Mouse (Mus musculus) retina, postnatal 1 day (tissue): Measurements from ENCODE around the gene Gm17535.
A peak's percentile ranks its signal among the peaks of the same experiment; 100 is the strongest.
"Not testable (repeated sequence)": the region's sequence is repeated elsewhere in the genome, so short reads cannot be mapped to it uniquely, and the experiment has no call there.

Experiments used
- DNase-seq: peaks from one replicate; pipeline ENCODE4 v3.0.0-alpha.2; 2012

The Gm17535 gene

DNA sequence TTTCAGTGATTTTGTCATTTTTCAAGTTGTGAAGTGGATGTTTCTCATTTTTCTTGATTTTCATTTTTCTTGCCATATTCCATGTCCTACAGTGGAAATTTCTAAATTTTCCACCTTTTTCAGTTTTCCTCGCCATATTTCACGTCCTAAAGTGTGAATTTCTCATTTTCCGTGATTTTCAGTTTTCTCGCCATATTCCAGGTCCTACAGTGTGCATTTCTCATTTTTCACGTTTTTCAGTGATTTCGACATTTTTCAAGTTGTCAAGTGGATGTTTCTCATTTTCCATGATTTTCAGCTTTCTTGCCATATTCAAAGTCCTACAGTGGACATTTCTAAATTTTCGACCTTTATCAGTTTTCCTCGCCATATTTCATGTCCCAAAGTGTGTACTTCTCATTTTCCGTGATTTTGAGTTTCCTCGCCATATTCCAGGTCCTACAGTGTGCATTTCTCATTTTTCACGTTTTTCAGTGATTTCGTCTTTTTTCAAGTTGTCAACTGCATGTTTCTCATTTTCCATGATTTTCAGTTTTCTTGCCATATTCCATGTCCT lies 9.4 kb upstream of the Gm17535 start, which contains the start of gene Gm10717:
Gene Gm10717 (plus strand): TSS at position 506 of the 556 bp plus-strand sequence.
- DNase-seq = not testable (repeated sequence)

DNA sequence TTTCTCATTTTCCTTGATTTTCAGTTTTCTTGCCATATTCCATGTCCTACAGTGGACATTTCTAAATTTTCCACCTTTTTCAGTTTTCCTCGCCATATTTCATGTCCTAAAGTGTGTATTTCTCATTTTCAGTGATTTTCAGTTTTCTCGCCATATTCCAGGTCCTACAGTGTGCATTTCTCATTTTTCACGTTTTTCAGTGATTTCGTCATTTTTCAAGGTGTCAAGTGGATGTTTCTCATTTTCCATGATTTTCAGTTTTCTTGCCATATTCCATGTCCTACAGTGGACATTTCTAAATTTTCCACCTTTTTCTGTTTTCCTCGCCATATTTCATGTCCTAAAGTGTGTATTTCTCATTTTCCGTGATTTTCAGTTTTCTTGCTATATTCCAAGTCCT lies 8.7 kb upstream of the Gm17535 start:
- not testable (repeated sequence) for DNase-seq

DNA sequence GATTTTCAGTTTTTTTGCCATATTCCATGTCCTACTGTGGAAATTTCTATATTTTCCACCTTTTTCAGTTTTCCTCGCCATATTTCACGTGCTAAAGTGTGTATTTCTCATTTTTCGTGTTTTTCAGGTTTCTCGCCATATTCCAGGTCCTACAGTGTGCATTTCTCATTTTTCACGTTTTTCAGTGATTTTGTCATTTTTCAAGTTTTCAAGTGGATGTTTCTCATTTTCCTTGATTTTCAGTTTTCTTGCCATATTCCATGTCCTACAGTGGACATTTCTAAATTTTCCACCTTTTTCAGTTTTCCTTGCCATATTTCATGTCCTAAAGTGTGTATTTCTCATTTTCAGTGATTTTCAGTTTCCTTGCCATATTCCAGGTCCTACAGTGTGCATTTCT lies 8.3 kb upstream of the Gm17535 start:
- DNase-seq = not testable (repeated sequence)

DNA sequence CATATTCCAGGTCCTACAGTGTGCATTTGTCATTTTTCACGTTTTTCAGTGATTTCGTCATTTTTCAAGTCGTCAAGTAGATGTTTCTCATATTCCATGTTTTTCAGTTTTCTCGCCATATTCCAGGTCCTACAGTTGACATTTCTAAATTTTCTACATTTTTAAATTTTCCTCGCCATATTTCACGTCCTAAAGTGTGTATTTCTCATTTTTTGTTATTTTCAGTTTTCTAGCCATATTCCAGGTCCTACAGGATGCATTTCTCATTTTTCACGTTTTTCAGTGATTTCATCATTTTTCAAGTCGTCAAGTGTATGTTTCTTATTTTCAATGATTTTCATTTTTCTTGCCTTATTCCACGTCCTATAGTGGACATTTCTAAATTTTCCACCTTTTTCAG lies 7.7 kb upstream of the Gm17535 start:
- not testable (repeated sequence) for DNase-seq

DNA sequence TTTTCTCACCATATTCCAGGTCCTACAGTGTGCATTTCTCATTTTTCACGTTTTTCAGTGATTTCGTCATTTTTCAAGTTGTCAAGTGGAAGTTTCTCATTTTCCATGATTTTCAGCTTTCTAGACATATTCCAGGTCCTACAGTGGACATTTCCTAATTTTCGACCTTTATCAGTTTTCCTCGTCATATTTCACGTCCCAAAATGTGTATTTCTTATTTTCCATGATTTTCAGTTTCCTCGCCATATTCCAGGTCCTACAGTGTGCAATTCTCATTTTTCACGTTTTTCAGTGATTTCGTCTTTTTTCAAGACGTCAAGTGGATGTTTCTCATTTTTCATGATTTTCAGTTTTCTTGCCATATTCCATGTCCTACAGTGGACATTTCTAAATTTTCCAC lies 7.2 kb upstream of the Gm17535 start:
- DNase-seq = peak; percentile 73

DNA sequence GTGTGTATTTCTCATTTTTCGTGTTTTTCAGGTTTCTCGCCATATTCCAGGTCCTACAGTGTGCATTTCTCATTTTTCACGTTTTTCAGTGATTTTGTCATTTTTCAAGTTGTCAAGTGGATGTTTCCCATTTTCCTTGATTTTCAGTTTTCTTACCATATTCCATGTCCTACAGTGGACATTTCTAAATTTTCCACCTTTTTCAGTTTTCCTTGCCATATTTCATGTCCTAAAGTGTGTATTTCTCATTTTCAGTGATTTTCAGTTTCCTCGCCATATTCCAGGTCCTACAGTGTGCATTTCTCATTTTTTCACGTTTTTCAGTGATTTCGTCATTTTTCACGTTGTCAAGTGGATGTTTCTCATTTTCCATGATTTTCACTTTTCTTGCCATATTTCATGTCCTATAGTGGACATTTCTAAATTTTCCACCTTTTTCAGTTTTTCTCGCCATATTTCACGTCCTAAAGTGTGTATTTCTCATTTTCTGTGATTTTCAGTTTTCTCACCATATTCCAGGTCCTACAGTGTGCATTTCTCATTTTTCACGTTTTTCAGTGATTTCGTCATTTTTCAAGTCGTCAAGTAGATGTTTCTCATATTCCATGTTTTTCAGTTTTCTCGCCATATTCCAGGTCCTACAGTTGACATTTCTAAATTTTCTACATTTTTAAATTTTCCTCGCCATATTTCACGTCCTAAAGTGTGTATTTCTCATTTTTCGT lies 5.0 kb upstream of the Gm17535 start:
- not testable (repeated sequence) for DNase-seq

DNA sequence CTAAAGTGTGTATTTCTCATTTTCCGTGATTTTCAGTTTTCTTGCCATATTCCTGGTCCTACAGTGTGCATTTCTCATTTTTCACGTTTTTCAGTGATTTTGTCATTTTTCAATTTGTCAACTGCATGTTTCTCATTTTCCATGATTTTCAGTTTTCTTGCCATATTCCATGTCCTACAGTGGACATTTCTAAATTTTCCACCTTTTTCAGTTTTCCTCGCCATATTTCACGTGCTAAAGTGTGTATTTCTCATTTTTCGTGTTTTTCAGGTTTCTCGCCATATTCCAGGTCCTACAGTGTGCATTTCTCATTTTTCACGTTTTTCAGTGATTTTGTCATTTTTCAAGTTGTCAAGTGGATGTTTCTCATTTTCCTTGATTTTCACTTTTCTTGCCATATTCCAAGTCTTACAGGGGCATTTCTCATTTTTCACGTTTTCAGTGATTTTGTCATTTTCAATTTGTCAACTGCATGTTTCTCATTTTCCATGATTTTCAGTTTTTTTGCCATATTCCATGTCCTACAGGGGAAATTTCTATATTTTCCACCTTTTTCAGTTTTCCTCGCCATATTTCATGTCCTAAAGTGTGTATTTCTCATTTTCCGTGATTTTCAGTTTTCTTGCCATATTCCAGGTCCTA lies 3.6 kb upstream of the Gm17535 start:
- peak; percentile 93 for DNase-seq

DNA sequence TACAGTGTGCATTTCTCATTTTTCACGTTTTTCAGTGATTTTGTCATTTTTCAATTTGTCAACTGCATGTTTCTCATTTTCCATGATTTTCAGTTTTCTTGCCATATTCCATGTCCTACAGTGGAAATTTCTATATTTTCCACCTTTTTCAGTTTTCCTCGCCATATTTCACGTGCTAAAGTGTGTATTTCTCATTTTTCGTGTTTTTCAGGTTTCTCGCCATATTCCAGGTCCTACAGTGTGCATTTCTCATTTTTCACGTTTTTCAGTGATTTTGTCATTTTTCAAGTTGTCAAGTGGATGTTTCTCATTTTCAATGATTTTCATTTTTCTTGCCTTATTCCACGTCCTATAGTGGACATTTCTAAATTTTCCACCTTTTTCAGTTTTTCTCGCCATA lies 2.2 kb downstream of the Gm17535 start, which contains the start of gene Gm10715:
Gene Gm10715 (plus strand): TSS at position 301 of the 400 bp plus-strand sequence.
- DNase-seq = not testable (repeated sequence)

DNA sequence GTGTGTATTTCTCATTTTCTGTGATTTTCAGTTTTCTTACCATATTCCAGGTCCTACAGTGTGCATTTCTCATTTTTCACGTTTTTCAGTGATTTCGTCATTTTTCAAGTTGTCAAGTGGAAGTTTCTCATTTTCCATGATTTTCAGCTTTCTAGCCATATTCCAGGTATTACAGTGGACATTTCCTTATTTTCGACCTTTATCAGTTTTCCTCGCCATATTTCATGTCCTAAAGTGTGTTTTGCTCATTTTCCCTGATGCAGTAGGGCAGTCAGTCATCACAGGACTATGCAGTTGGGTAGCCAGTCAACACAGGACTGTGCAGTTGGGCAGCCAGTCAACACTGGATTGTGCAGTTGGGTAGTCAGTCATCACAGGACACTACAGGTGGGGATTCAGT lies 3.8 kb downstream of the Gm17535 start:
- peak; percentile 56 for DNase-seq
